Mouse (Mus musculus) megakaryocyte, adult 5-6 weeks (primary cell): Measurements from ENCODE around the gene Rrh. TPM values are rescaled to one million over a fixed set of nuclear protein-coding genes. Genes with fewer than 3 reads are reported as not detected.

ENCODE experiments used
- ATAC-seq: 2 replicates; pipeline ENCODE4 v1.8.0; 2016; ENCODE audit warnings: mild to moderate bottlenecking, inconsistent platforms; ENCODE audit not compliant: poor library complexity, severe bottlenecking
- total RNA-seq, 2 experiments: library from RNA; stranded (forward) in 1 of 2; stranded (reverse) in 1 of 2; fragments of 153-499, 151-499 nt in 1 of 2; fragments of 221-1000, 200-1000 nt in 1 of 2; gene quantifications; 2 replicates each; pipeline versions ENCODE4 v1.2.3 to v1.2.4; 2015 to 2017

Gene Rrh
- total RNA-seq (2015) (not detected in 2 replicates), total RNA-seq (2017) (0.37 TPM in 1 of 2 replicates, not detected in the other)

- no peak for ATAC-seq
Observed at GRCm38 (mm10) chr3:129822206-129822775, at the start of gene Rrh. TSS of gene Rrh (minus strand) at chr3:129822587.

GRCm38 (mm10) chr3:129863698-129864097, 41.3 kb upstream of the Rrh start:
- ATAC-seq, result peak; percentile 69

- no peak for ATAC-seq
Observed at GRCm38 (mm10) chr3:129862592-129862991, 40.2 kb upstream of the Rrh start.

- ATAC-seq, result no peak
Observed at GRCm38 (mm10) chr3:129846846-129847245, 24.5 kb upstream of the Rrh start.

GRCm38 (mm10) chr3:129845868-129846267, 23.5 kb upstream of the Rrh start:
- ATAC-seq, result no peak

GRCm38 (mm10) chr3:129838017-129838416, 15.6 kb upstream of the Rrh start:
- no peak for ATAC-seq

- no peak for ATAC-seq
Observed at GRCm38 (mm10) chr3:129836965-129837364, 14.6 kb upstream of the Rrh start.

GRCm38 (mm10) chr3:129836051-129836697, 13.8 kb upstream of the Rrh start:
- ATAC-seq, result no peak

- no peak for ATAC-seq
Observed at GRCm38 (mm10) chr3:129835388-129835934, 13.1 kb upstream of the Rrh start, which contains the start of gene Cfi. TSS of gene Cfi (plus strand) at chr3:129835884.

GRCm38 (mm10) chr3:129831035-129831568, 8.7 kb upstream of the Rrh start, which contains the start of gene Gar1:
TSS of gene Gar1 (minus strand) at chr3:129831396.
- ATAC-seq, result peak; percentile 96

- peak; percentile 13; the same call in 1 of the 2 replicates for ATAC-seq
Observed at GRCm38 (mm10) chr3:129830626-129831025, 8.2 kb upstream of the Rrh start.

- no peak for ATAC-seq
Observed at GRCm38 (mm10) chr3:129827691-129828090, 5.3 kb upstream of the Rrh start.

- ATAC-seq, result no peak
Observed at GRCm38 (mm10) chr3:129826691-129827090, 4.3 kb upstream of the Rrh start.

- no peak for ATAC-seq
Observed at GRCm38 (mm10) chr3:129824891-129825290, 2.5 kb upstream of the Rrh start.

GRCm38 (mm10) chr3:129824146-129824545, 1.8 kb upstream of the Rrh start:
- ATAC-seq, result no peak

GRCm38 (mm10) chr3:129823293-129823692, 906 bp upstream of the Rrh start:
- ATAC-seq, result peak; percentile 82

GRCm38 (mm10) chr3:129821736-129822135, 651 bp downstream of the Rrh start:
- no peak for ATAC-seq

GRCm38 (mm10) chr3:129820847-129821246, 1.5 kb downstream of the Rrh start:
- no peak for ATAC-seq

- no peak for ATAC-seq
Observed at GRCm38 (mm10) chr3:129803765-129804164, 18.6 kb downstream of the Rrh start, which contains the start of gene Lrit3. TSS of gene Lrit3 (minus strand) at chr3:129804030.

- ATAC-seq, result no peak
Observed at GRCm38 (mm10) chr3:129799011-129799410, 23.4 kb downstream of the Rrh start.

- no peak for ATAC-seq
Observed at GRCm38 (mm10) chr3:129798551-129798950, 23.8 kb downstream of the Rrh start.

- ATAC-seq, result no peak
Observed at GRCm38 (mm10) chr3:129797341-129797740, 25.0 kb downstream of the Rrh start.
